Mouse (Mus musculus) thymus, postnatal 0 days (tissue): ENCODE measurements around the gene 4930469K13Rik. TPM values are rescaled to one million over a fixed set of nuclear protein-coding genes. Genes with fewer than 3 reads are reported as not detected.
A peak's percentile ranks its signal among the peaks of the same experiment; 100 is the strongest.

Experiments
- DNase-seq: peaks from one replicate; pipeline ENCODE4 v3.0.0-alpha.2; 2015; ENCODE audit warnings: low spot score
- polyA plus RNA-seq: library from polyadenylated mRNA; unstranded; fragments of >200 nt; fragmentation: Nextera tagmentation; extraction: Ambion mirVana; gene quantifications from 2 replicates; pipeline ENCODE4 v1.2.1, GENCODE M21; 2015

4930469K13Rik gene
- polyA plus RNA-seq, 1 experiment from 2014 or later = 1.0 TPM

GRCm38 (mm10) chr11:34079542-34080464 lies 18.6 kb downstream of the 4930469K13Rik start:
- no peak for DNase-seq

GRCm38 (mm10) chr11:34078581-34078980 lies 19.8 kb downstream of the 4930469K13Rik start:
- peak; percentile 80 for DNase-seq

GRCm38 (mm10) chr11:34077870-34078269 lies 20.5 kb downstream of the 4930469K13Rik start:
- DNase-seq = peak; percentile 91

GRCm38 (mm10) chr11:34073776-34074175 lies 24.6 kb downstream of the 4930469K13Rik start:
- peak; percentile 51 for DNase-seq

- no peak for DNase-seq
Observed at GRCm38 (mm10) chr11:34072309-34072708, 26.0 kb downstream of the 4930469K13Rik start.

- DNase-seq = no peak
Observed at GRCm38 (mm10) chr11:34070596-34070995, 27.8 kb downstream of the 4930469K13Rik start.

GRCm38 (mm10) chr11:34063702-34064485 lies 34.5 kb downstream of the 4930469K13Rik start:
- peak; percentile 90 for DNase-seq

- peak; percentile 50 for DNase-seq
Observed at GRCm38 (mm10) chr11:34063257-34063656, 35.1 kb downstream of the 4930469K13Rik start.

GRCm38 (mm10) chr11:34061740-34062139 lies 36.6 kb downstream of the 4930469K13Rik start:
- DNase-seq = no peak

GRCm38 (mm10) chr11:34058960-34059359 lies 39.4 kb downstream of the 4930469K13Rik start:
- no peak for DNase-seq

GRCm38 (mm10) chr11:34058332-34058731 lies 40.0 kb downstream of the 4930469K13Rik start:
- DNase-seq = no peak

- no peak for DNase-seq
Observed at GRCm38 (mm10) chr11:34056715-34057114, 41.6 kb downstream of the 4930469K13Rik start.

- DNase-seq = no peak
Observed at GRCm38 (mm10) chr11:34054031-34054727, 44.2 kb downstream of the 4930469K13Rik start.

GRCm38 (mm10) chr11:34053031-34053818 lies 45.1 kb downstream of the 4930469K13Rik start:
- DNase-seq = no peak

- no peak for DNase-seq
Observed at GRCm38 (mm10) chr11:34050643-34051042, 47.7 kb downstream of the 4930469K13Rik start.

GRCm38 (mm10) chr11:34050063-34050462 lies 48.3 kb downstream of the 4930469K13Rik start:
- DNase-seq = peak; percentile 51

- no peak for DNase-seq
Observed at GRCm38 (mm10) chr11:34049125-34049379, 49.3 kb downstream of the 4930469K13Rik start.

GRCm38 (mm10) chr11:34048375-34049124 lies 49.8 kb downstream of the 4930469K13Rik start:
- DNase-seq = peak; percentile 28

GRCm38 (mm10) chr11:34047542-34047937 lies 50.8 kb downstream of the 4930469K13Rik start:
- DNase-seq = peak; percentile 50
